Mouse (Mus musculus) bone marrow, adult 2 months (tissue): ENCODE data around the gene Cspg4.

Experiments
- CTCF ChIP-seq: fragments of 200-500 bp; IDR thresholded peaks from 2 replicates; pipeline ENCODE4 v1.5.1; 2011; ENCODE audit warnings: low read length, control low read depth; ENCODE audit not compliant: control insufficient read depth, insufficient read depth
- POLR2A ChIP-seq: fragments of 200-500 bp; IDR thresholded peaks from 2 replicates; pipeline ENCODE4 v1.6.1; 2011; ENCODE audit warnings: low read depth, mild to moderate bottlenecking, control low read depth, low read length, borderline replicate concordance; ENCODE audit not compliant: control insufficient read depth

GRCm38 (mm10) chr9:56936861-56937222 lies 72.0 kb downstream of the Cspg4 start:
- TF ChIP-seq CTCF (no peak), POLR2A (no peak)
